Mouse (Mus musculus) brain, embryonic 14.5 days (tissue): ENCODE results near the gene Mgst3.

Source experiments
- CTCF ChIP-seq: fragments of 200-500 bp; IDR thresholded peaks from 2 replicates; pipeline ENCODE4 v1.5.1; 2012; ENCODE audit warnings: inconsistent platforms, mild to moderate bottlenecking, moderate library complexity, borderline replicate concordance; ENCODE audit not compliant: insufficient read depth, insufficient read length; ENCODE audit errors: extremely low read depth
- POLR2A ChIP-seq: fragments of 200-500 bp; IDR thresholded peaks from 2 replicates; pipeline ENCODE4 v1.6.1; 2012; ENCODE audit warnings: mild to moderate bottlenecking, inconsistent platforms, borderline replicate concordance; ENCODE audit not compliant: poor library complexity, insufficient read depth, insufficient read length, severe bottlenecking; ENCODE audit errors: extremely low read depth

DNA sequence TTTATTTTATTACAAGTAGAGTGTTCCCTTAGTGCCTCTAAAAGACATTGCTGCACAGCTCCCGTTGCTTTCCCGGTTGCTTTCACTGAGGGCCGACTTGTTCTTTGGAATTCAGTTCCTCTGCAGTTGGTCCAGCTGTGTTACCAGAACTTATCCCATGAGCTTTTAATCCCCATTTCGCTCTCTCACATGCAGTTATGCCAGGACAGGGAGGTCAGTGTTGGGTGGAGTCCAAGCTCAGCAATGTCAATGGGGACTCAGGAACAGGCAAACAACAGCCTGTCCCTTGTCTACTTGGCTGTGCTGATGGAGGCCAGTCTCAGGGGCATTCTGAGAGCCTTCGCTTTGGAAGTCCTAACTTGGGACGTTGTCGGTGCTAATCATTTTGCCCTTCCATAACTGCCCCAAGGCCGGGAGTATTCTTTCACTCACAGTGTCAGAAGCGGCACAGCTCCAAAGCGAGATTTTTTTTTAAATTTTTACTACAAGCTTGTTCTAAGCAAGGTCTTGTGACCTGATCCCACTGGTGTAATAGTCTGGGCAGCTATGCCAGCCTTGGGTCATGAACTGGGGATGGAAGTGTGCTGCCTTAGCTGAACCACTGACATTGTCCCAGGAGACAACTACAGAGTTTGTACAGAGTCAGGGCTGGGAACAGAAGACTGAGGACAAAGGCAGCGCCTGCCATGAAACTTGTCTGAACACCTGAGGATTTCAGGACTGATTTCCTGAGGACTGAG is 29.0 kb upstream of the Mgst3 start:
- no peak for TF ChIP-seq CTCF
- TF ChIP-seq POLR2A: no peak
